Mouse (Mus musculus) lung, postnatal 10 days (tissue): ENCODE data around the gene Tnfsf8.

Experiments
- DNase-seq: peaks from one replicate; pipeline ENCODE4 v3.0.0; 2021

Gene Tnfsf8

DNA sequence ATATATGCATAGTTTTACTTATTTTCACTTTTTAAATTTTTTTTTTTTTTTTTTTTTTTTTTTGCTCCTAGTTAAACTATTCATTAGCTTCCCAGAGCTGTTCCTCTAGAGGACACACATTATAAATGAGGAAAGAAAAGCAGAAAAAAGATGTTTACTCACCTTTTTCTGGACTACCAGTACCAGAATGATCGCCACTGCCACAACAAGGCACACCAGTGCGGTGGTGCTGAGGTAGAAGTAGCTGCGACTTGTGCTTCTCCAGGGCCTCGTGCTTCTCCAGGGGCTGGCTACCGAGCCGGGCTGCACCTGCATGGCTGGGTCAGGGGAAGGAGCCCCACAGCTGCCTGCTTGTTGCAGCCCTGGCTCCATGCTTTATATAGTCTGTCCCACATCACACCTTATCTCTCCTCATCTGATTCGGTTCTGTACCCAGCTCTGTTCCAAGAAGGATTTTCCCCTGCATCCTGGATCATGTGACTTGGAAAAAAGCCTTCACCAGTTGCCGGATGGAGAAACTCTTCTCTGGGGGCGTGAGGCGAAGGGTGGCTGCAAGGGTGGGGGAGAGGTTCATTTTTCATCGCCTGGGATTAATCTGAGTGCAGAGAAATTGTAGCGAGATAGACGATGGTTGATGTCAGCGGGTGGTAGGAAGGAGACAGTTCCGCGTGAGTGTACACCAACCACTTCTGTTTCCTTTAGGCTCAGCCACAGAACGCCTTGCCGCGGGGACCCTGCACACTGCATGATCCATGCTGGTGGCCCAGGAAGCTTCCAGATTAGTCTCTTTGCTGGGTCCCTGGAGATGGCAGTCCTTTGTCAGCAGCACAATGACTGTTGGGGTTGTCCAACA is at the start of gene Tnfsf8:
Gene Tnfsf8 (minus strand): TSS at position 660 of the 853 bp plus-strand sequence.
- no peak for DNase-seq

DNA sequence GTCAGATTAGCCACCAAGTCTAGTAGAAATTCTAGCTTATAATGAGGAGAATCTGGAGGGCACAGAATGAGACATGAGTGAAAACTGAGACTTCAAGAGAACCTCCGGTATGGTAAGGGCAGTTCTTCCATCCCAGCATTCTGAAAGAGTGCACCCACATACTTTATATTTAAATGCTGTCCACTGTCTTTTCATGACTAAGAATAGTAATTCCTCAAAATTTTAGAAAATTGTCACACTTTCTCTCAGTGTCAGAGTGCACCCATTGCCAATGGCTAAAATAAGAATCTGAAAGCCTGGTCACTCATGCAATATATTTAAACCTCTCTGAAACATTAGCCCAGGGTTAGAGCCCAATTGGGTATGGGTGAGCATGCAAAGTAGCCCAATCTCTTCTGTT is 47.4 kb upstream of the Tnfsf8 start:
- no peak for DNase-seq

GRCm38 (mm10) chr4:63907473-63907872 is 46.3 kb upstream of the Tnfsf8 start:
- no peak for DNase-seq

GRCm38 (mm10) chr4:63906050-63906449 is 44.9 kb upstream of the Tnfsf8 start:
- no peak for DNase-seq

GRCm38 (mm10) chr4:63899081-63899523 is 38.0 kb upstream of the Tnfsf8 start:
- no peak for DNase-seq

DNA sequence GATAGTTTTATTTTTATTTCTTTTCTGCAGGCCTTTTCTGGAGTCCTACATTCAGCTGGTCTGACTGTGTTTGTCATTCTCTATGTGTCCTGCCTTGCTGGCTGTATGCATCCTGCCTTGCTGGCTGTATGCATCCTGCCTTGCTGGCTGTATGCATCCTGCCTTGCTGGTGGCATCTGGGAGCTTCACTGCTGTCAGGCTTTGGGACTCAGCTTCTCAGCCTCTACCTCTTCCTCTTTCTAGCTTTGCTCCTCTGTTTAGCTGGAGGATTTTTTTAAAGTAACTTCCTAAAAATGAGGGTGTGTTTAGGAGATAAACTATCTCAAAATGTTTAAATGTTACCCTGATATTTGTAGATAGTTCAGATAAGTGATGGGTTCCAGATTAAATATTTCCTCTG is 36.0 kb upstream of the Tnfsf8 start:
- DNase-seq = no peak

- no peak for DNase-seq
These were observed 25.0 kb upstream of the Tnfsf8 start for GRCm38 (mm10) chr4:63886156-63886555.

DNA sequence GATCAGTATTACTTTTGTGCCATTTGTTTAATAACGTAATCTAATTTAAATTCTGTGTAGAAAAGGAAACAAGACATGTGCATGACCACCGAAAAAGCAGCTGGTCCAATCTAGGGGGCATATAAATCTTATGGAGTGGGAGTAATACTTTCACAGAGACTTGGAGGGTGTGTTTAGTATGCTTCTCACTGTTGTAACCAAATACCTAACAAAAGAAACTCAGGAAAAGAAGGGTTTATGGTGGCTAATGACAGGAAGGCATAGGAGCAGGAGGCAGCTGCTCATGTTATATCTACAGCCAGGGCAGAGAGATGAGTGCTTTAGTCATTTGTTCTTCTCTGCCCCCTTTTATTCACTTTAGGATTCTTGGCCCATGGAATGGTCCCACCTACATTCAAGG is 15.6 kb upstream of the Tnfsf8 start:
- DNase-seq = no peak

DNA sequence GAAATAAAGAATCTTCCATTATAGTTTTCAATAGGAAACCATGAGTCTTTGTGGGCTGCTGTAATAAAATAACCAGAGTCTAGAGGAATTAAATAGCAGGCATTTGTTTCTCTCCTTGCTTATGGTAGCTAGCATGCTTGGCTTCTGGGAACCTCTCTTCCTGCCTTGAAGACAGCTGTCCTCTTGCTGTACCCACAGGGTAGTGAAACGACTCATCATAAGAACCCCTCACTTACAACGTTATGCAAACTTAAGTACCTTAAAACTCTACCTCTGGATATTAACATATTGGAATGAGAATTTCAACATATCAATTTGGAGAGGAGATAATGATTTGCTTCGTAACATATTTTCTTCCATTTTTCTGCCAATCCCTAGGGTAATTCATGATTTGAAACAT is 14.3 kb upstream of the Tnfsf8 start:
- no peak for DNase-seq

DNA sequence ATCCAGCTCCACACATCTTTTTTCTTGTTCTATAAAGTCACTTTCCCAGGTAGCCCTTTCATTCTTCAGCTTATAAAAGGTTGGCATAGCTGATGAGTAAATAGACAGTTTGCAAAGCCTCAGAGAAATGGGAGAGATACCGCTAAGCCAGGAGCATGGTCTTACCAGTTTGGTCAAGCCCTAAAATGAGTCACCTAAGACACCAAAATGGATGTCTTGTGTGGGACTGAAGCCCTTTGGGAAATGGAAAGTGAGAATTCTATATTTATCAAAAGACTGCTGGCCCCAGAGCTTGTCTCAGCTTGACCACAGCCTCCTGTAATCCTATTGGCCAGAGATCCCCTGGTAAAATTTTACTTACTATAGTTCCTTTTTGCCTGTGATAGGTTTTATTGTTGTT is 9.5 kb upstream of the Tnfsf8 start:
- no peak for DNase-seq

DNA sequence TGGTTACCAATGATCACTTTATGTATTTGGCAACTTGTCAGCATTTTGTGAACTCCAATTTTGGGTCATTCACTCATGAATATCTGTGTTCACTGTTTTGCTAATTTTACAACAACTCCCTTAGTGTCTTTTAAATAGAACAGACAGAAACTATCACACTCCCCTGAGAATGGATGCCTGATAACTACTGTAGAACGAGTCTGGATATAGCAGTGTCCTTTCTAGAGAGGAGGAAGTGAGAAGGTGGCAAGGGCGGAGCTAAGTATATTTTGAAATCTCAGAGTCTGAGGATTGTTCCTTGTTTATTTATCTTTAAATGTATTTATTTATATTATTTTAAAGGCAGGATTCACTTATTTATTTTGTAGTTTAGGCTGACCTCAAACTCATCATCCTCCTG is 7.6 kb upstream of the Tnfsf8 start:
- DNase-seq = no peak

GRCm38 (mm10) chr4:63862953-63863352 is 1.8 kb upstream of the Tnfsf8 start:
- DNase-seq = no peak

- DNase-seq = peak; percentile 43
These were observed 1.0 kb upstream of the Tnfsf8 start for GRCm38 (mm10) chr4:63862092-63862697.

DNA sequence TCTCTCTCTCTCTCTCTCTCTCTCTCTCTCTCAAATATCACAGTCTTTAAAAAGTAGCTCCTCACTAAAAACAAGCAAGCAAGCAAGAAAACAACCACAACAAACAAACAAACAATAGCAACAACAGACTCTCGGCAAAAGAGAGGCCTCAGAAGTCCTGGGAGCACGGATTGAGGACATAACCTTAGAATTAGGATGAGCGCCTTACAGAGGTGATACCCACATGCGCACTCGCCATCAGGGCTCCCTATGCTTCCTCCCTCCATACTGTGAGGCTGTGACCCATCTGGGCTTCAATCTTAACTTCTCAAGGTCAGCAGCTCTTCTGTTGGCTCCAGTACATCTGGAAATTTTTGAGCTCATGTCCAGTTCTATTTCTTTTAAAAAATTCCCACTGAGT is 911 bp downstream of the Tnfsf8 start:
- no peak for DNase-seq

- no peak for DNase-seq
These were observed 1.4 kb downstream of the Tnfsf8 start for GRCm38 (mm10) chr4:63859785-63860203.

GRCm38 (mm10) chr4:63858646-63859224 is 2.4 kb downstream of the Tnfsf8 start:
- no peak for DNase-seq

DNA sequence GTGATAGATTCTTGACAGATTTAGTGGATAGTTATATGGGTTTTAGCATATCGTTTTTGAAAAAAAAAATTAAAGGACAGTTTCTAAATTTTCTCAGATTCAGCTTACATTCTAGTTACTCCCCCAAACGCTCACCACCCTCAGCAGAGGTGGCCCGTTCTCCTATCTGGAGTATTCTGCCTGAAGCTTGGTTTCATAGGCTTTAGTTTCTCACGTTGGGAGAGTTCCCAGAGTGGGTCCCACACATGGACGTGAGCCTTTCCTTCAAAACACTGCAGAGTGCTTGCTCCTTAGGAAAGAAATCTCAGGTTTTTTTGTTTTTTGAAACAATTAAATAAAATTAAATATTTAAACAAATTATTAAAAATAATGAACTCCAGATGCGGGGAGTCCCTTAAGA is 4.4 kb downstream of the Tnfsf8 start:
- DNase-seq = no peak

- DNase-seq = no peak
These were observed 7.3 kb downstream of the Tnfsf8 start for GRCm38 (mm10) chr4:63853782-63854386.

DNA sequence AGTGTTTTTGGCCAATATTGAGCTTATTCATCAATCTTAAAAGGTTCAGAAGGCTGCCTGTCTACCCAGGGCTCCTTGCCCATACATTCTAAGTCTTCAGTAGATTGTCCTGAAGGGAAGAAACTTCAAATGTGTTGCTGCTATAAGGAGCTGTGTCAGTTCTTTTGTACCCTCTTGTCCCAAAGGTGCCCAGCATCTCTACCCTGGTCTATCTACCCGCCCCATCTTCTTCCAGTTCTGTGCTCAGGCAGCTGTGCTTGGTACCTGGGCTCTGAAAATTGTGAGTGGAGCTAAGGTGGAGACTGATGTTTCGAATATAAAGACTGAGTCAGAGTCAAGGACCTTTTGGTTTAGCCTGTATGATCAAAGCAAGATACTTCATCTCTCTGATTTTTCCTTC is 11.1 kb downstream of the Tnfsf8 start:
- DNase-seq = no peak

- DNase-seq = no peak
These were observed 14.1 kb downstream of the Tnfsf8 start for GRCm38 (mm10) chr4:63846881-63847597.

DNA sequence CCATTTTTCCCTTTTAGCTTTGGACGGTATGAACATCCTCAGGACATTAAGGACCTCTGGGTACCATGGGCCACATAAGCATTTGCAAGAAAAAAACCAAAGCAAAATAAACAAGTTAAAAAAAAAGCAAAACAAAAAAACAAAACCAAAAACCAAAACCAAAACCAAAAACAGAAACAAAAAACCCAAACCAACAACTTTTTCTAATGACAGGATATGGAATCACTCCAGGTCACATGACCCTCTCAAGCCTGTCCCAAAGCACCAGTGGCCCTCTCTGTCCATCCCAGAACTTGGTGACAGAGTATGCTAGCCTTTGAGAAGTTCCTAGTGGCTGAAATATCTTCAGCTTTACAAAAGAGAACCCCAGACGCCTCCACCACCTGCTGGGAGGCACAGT is 15.4 kb downstream of the Tnfsf8 start:
- DNase-seq = no peak

GRCm38 (mm10) chr4:63843924-63844323 is 17.2 kb downstream of the Tnfsf8 start:
- DNase-seq = peak; percentile 53

DNA sequence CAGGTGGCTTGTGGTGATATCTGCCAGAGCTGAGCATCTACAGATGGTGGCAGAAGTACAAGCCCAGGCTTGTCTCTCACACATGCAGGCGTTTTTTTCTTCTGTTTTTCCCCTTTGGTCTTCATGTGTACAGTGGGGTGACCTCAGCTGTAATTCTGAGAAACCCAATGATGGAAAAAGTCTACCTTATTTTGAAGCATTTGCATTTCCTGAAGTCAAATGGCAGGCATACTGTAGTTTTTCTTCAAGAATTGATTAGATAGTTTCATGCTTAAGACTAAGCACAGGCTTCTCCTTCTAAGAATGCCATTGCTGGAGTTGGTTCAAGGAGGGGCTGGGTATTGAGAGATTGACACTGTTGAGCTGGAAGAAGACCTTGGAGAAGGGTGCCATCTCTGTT is 18.9 kb downstream of the Tnfsf8 start:
- DNase-seq = no peak
